Mouse (Mus musculus) cerebellum, adult 2 months (tissue): ENCODE results near the gene Zfp398. TPM values are rescaled to one million over a fixed set of nuclear protein-coding genes. Genes with fewer than 3 reads are reported as not detected.

ENCODE experiments used
- DNase-seq, 2 experiments: peaks; one replicate each; pipeline ENCODE4 v3.0.0; 2021
- H3K27ac ChIP-seq: fragments of 200-500 bp; 2 replicates; pipeline ENCODE4 v1.5.1; 2012; ENCODE audit warnings: low read length, control low read depth, inconsistent platforms; ENCODE audit not compliant: insufficient read depth
- H3K27me3 ChIP-seq: fragments of 200-500 bp; 2 replicates; pipeline ENCODE4 v1.6.1; 2012; ENCODE audit warnings: inconsistent platforms, mild to moderate bottlenecking, low read length, moderate library complexity; ENCODE audit not compliant: control insufficient read depth, insufficient read depth
- H3K4me1 ChIP-seq: fragments of 200-500 bp; 2 replicates; pipeline ENCODE4 v1.6.1; 2011; ENCODE audit warnings: low read length; ENCODE audit not compliant: control insufficient read depth, insufficient read depth
- H3K4me3 ChIP-seq: fragments of 200-500 bp; replicated peaks from 2 replicates; pipeline ENCODE3; 2011; ENCODE audit warnings: mild to moderate bottlenecking, low read depth, low read length, control low read depth; ENCODE audit not compliant: insufficient read depth
- CTCF ChIP-seq: fragments of 200-500 bp; IDR thresholded peaks from 2 replicates; pipeline ENCODE4 v1.5.1; 2011; ENCODE audit warnings: low read depth, mild to moderate bottlenecking, control low read depth, low read length, moderate library complexity, borderline replicate concordance; ENCODE audit not compliant: insufficient read depth
- POLR2A ChIP-seq: fragments of 200-500 bp; IDR thresholded peaks from 2 replicates; pipeline ENCODE4 v1.6.1; 2011; ENCODE audit warnings: low read length, control low read depth, borderline replicate concordance; ENCODE audit not compliant: insufficient read depth
- WGBS: fragments of 180-500 bp; shearing (Covaris S2); methylation state at CpG from one replicate; pipeline ENCODE4 v1.1.7; 2018; 5-methylcytosine and 5-hydroxymethylcytosine counted together
- polyA plus RNA-seq: library from polyadenylated mRNA; depleted of rRNA; stranded (reverse); fragments of >200 nt; gene quantifications from 2 replicates; pipeline ENCODE4 v1.2.3, GENCODE M21; 2012

The Zfp398 gene
- polyA plus RNA-seq, 1 experiment: 20.0 TPM

GRCm38 (mm10) chr6:47813257-47813878 lies 22.1 kb upstream of the Zfp398 start, which contains the start of gene Pdia4:
TSS of gene Pdia4 (minus strand) at chr6:47813430.
- Histone ChIP-seq H3K4me3 (peak within 1 kb of the TSS; percentile 80), H3K27me3 (no peaks in the 10 kb centered on the region), H3K27ac (peak within 1 kb of the TSS; percentile 1; the same call in 1 of the 2 replicates), H3K4me1 (peaks cover 7% of the 10 kb centered on the region)
- peak; percentile 98 to 99 for DNase-seq
- under 1% methylated on average over 44 of the region's 44 CpGs for WGBS
- TF ChIP-seq POLR2A: peak; percentile 78; the same call in 1 of the 2 replicates
- TF ChIP-seq CTCF: no peak

DNA sequence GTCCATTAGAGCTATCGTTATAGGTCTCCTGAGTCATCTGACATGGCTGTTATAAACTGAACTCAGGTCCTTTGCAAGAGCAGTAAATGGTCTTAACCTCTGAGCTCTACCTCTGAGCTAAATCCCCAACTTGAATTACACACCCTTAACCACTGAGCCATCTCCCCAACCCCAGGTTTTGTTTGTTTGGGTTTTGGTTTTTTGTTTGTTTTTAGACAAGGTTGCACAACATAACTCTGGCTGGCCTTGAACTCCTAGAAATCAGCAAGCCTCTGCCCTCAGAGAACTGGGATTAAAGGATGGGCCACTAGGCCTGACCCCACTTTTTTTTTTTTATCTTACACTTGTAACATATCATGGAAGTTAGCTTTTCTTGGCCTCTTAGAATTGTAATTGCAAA lies 19.3 kb upstream of the Zfp398 start:
- no peak for DNase-seq
- TF ChIP-seq POLR2A: no peak
- TF ChIP-seq CTCF: no peak
- no peak overlapping the region for H3K27ac ChIP-seq
- no peaks in the 10 kb centered on the region for H3K27me3 ChIP-seq
- H3K4me1 ChIP-seq: peaks cover 7% of the 10 kb centered on the region
- WGBS: 100% methylated on average over 1 of the region's 1 CpGs
- no peak overlapping the region for H3K4me3 ChIP-seq

GRCm38 (mm10) chr6:47818721-47819120 lies 16.7 kb upstream of the Zfp398 start:
- DNase-seq: no peak
- 95% methylated on average over 8 of the region's 8 CpGs for WGBS
- no peak overlapping the region for H3K27ac ChIP-seq
- H3K4me1 ChIP-seq: no peaks in the 10 kb centered on the region; the same call in 1 of the 2 replicates
- H3K4me3 ChIP-seq: no peak overlapping the region
- no peaks in the 10 kb centered on the region for H3K27me3 ChIP-seq
- no peak for TF ChIP-seq POLR2A
- no peak for TF ChIP-seq CTCF

DNA sequence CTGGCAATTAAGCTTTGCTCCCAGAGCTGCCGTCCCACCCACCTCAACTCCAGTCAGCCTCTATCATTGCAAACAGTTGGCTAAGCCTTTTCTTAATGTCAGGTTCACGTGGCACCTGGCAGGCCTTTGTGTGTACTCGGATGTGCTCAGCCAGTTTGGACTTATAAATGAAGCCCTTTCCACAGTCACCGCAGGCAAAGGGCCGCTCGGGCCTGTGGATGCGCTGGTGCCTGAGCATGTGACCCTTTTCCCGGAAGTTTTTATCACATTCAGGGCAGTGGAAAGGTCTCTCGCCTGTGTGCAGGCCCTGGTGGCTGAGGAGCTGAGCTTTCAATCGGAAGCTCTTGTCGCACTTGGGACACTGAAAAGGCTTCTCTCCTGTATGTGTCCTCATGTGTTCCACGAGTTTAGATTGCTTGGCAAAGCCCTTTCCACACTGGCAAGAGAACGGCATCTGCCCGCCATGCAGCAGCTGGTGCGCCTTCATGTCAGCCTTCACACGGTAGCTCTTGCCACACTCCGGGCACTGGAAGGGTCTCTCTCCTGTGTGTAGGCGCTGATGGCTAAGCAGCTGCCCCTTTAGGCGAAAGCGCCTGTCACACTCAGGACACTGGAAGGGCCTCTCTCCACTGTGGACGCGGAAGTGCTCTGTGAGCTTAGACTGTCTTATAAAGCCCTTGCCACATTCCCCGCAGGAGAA lies 15.7 kb upstream of the Zfp398 start:
- Histone ChIP-seq H3K4me1 (no peaks in the 10 kb centered on the region; the same call in 1 of the 2 replicates), H3K27ac (no peak overlapping the region), H3K4me3 (no peak overlapping the region), H3K27me3 (no peaks in the 10 kb centered on the region)
- no peak for DNase-seq
- WGBS: 59% methylated on average over 23 of the region's 23 CpGs
- no peak for TF ChIP-seq CTCF
- TF ChIP-seq POLR2A: no peak

DNA sequence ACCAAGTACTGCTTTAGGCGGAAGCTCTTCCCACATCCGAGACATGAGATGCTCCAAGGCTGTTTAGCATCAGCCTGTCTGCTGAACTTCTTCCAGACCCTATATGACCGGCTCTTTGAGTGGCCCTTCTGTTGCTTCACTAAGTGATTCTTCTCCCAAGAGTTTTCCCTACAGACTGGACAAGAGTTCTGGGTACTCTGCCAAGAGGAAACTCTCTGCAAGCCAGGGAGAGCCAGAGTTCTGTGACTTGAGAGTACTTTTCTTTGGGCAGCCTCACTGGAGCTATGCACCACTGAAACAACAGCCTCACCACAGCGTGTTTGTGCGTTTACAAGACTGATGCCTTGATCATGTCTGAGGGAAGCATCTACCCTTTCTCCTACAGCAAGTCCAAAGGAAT lies 14.2 kb upstream of the Zfp398 start:
- TF ChIP-seq CTCF: no peak
- no peak for TF ChIP-seq POLR2A
- no peaks in the 10 kb centered on the region; the same call in 1 of the 2 replicates for H3K4me1 ChIP-seq
- H3K4me3 ChIP-seq: no peak overlapping the region
- no peak overlapping the region for H3K27ac ChIP-seq
- DNase-seq: no peak
- no peaks in the 10 kb centered on the region for H3K27me3 ChIP-seq
- 74% methylated on average over 5 of the region's 5 CpGs for WGBS

DNA sequence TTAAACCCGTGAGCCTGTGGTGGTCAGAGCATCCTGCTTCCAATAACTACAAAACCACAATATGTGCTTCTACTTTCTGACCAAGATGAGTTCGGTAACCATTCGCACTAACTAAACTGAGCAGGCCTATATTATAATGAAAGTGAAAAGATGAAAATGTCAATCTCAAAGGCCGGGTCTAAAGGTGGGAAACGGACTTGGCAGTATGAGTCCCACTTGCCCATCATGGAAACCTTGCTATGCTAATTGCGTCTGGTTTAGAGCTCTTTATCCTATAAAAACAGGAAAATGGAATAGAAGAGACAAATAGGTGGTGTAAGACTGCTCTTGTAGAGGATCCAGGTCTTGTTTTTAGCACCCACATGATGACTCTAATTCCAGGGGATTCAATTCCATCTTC lies 13.7 kb upstream of the Zfp398 start:
- H3K27ac ChIP-seq: no peak overlapping the region
- TF ChIP-seq CTCF (no peak), POLR2A (no peak)
- no peaks in the 10 kb centered on the region; the same call in 1 of the 2 replicates for H3K4me1 ChIP-seq
- DNase-seq: no peak
- no peak overlapping the region for H3K4me3 ChIP-seq
- WGBS: 94% methylated on average over 6 of the region's 6 CpGs
- no peaks in the 10 kb centered on the region for H3K27me3 ChIP-seq

DNA sequence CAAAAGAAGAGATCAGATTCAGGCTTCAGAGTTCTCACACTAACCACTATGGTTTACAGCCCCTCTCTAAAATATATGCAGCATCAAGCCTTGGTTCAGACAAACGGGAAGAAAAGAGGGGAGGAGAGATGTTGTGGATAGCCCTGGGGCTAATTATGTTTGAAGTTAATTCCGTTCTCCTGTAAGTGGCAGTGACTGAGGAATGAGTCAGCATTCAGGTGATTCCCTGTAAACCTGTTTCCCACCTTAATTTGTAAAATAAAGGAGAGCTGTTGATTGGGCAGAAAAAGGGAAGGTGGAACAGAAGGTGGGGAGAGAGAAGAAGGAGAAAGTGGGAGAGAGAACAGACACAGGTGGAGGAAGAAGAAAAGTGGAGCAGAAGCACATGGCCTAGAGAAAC lies 11.2 kb upstream of the Zfp398 start:
- WGBS: 77% methylated on average over 2 of the region's 2 CpGs
- no peaks in the 10 kb centered on the region; the same call in none of the 2 replicates for H3K4me1 ChIP-seq

GRCm38 (mm10) chr6:47827462-47827861 lies 8.0 kb upstream of the Zfp398 start:
- WGBS: 91% methylated on average over 4 of the region's 4 CpGs
- Histone ChIP-seq H3K27ac (no peak overlapping the region), H3K4me1 (no peaks in the 10 kb centered on the region; the same call in none of the 2 replicates), H3K4me3 (no peak overlapping the region), H3K27me3 (no peaks in the 10 kb centered on the region)
- DNase-seq: no peak
- TF ChIP-seq POLR2A (no peak), CTCF (no peak)

More for the DNA sequence above, 11.2 kb upstream of the Zfp398 start:
- DNase-seq: no peak
- TF ChIP-seq CTCF (no peak), POLR2A (no peak)
- no peak overlapping the region for H3K27ac ChIP-seq
- H3K27me3 ChIP-seq: no peaks in the 10 kb centered on the region
- H3K4me3 ChIP-seq: no peak overlapping the region
